Mouse (Mus musculus): ENCODE data around the gene Cdc26. TPM values are rescaled to one million over a fixed set of nuclear protein-coding genes. Genes with fewer than 3 reads are reported as not detected.

Cdc26 gene
- total and polyA plus RNA-seq, 3 experiments: 78.2 to 258 (median 125) TPM

GRCm38 (mm10) chr4:62437871-62438270 lies 29.4 kb upstream of the Cdc26 start:
- Histone ChIP-seq H3K36me3 (replicated peaks in 1 of 2; ENCODE audit: control insufficient read depth in 1 of 2, insufficient read depth in 1 of 2, low read length in 1 of 2) (no peaks in the 10 kb centered on the region), H3K9me3 (replicated peaks; ENCODE audit: low read length) (peaks cover 2% of the 10 kb centered on the region), H3K27me3 (replicated peaks) (no peaks in the 10 kb centered on the region), H3K4me2 (ENCODE audit: insufficient read depth, low read depth, poor library complexity, severe bottlenecking) (no peak overlapping the region), H3K79me2 (replicated peaks; ENCODE audit: control insufficient read depth, extremely low read depth, insufficient read depth, poor library complexity, severe bottlenecking) (no peaks in the 10 kb centered on the region), H3K27ac (ENCODE audit: insufficient read depth, low read depth) (no peak overlapping the region), H3K4me1 (ENCODE audit: control insufficient read depth in 1 of 2, insufficient read depth in 2 of 2) (peaks cover 0 to 30% of the 10 kb centered on the region in 2 experiments; a peak in 3 of 4 replicates), H3K9ac (ENCODE audit: insufficient read depth, low read depth) (no peak overlapping the region), H3K4me3 (replicated peaks in 1 of 3; ENCODE audit: low read depth in 2 of 3, low read length in 2 of 3, poor library complexity in 1 of 3) (no peak overlapping the region)
- dilution Hi-C loops (cut with MboI; ENCODE audit: extremely low pct_ligation_motif_present, extremely low pct_unique_long_range_greater_than_20kb, low sequenced_read_pairs) (no loop called here), in situ Hi-C loops (cut with MboI; ENCODE audit: low pct_ligation_motif_present, low pct_unique_long_range_greater_than_20kb, low sequenced_read_pairs) (no loop called here)
- DNase-seq (ENCODE audit: extremely low read depth): no peak
- TF ChIP-seq NELFE (IDR thresholded peaks at IDR 0.05; ENCODE audit: low read depth, low read length): no peak
- no peak for TF ChIP-seq ZC3H11A (IDR thresholded peaks at IDR 0.05; ENCODE audit: low read depth, low read length)
- no peak for TF ChIP-seq GABPA (IDR thresholded peaks at IDR 0.05; ENCODE audit: insufficient replicate concordance, low read depth, low read length)
- TF ChIP-seq EP300 (IDR thresholded peaks at IDR 0.05; ENCODE audit: low read length): no peak
- no peak for TF ChIP-seq POLR2AphosphoS2 (IDR thresholded peaks at IDR 0.05; ENCODE audit: low read depth, low read length)
- no peak for TF ChIP-seq POLR2A (IDR thresholded peaks at IDR 0.05; ENCODE audit: low read depth, low read length)
- TF ChIP-seq RAD21 (IDR thresholded peaks at IDR 0.05; ENCODE audit: low read depth, low read length): no peak
- no peak for TF ChIP-seq E2F4 (IDR thresholded peaks at IDR 0.05; ENCODE audit: insufficient replicate concordance, low read depth, low read length)
- TF ChIP-seq JUND (conservative IDR thresholded peaks at IDR 0.05; ENCODE audit: low read depth, low read length): no peak
- no peak for TF ChIP-seq CHD1 (IDR thresholded peaks at IDR 0.05; ENCODE audit: low read depth, low read length)
- no peak for TF ChIP-seq MAZ (IDR thresholded peaks at IDR 0.05; ENCODE audit: low read depth, low read length)
- no peak for TF ChIP-seq SIN3A (IDR thresholded peaks at IDR 0.05; ENCODE audit: low read length)
- no peak for TF ChIP-seq BHLHE40 (IDR thresholded peaks at IDR 0.05; ENCODE audit: low read depth, low read length)
- TF ChIP-seq UBTF (IDR thresholded peaks at IDR 0.05; ENCODE audit: low read depth, low read length): no peak
- TF ChIP-seq PAX5 (IDR thresholded peaks at IDR 0.05; ENCODE audit: low read length): no peak
- TF ChIP-seq TBP (conservative IDR thresholded peaks at IDR 0.05; ENCODE audit: low read depth, low read length): no peak
- TF ChIP-seq RCOR1 (conservative IDR thresholded peaks at IDR 0.05; ENCODE audit: low read depth, low read length): no peak
- TF ChIP-seq SMC3 (IDR thresholded peaks at IDR 0.05; ENCODE audit: low read depth, low read length): no peak
- no peak for TF ChIP-seq USF1 (IDR thresholded peaks at IDR 0.05; ENCODE audit: low read depth, low read length)
- no peak for TF ChIP-seq HCFC1 (IDR thresholded peaks at IDR 0.05; ENCODE audit: low read depth, low read length)

DNA sequence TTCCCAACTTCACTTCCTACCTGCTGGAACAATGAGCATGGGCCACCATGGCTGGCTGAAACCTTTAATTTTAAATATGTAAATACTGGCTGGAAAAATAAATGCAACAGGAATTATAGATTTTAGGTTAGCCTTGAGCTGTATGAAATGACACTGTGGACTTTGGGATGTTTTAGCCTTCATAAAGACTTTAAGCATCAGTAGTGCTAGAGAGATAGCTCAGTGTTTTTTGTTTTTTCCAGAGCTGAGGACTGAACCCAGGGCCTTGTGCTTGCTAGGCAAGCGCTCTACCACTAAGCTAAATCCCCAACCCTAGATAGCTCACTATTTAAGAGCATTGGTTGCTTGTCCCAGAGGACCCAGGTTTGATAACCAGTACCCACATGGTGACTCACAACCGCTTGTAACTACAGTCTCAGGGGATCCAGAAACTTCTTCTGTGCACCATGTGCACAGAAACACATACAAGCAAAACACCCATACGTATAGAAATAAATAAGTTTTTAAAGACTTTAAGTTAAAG lies 28.9 kb upstream of the Cdc26 start:
- H3K4me3 ChIP-seq (replicated peaks in 1 of 3; ENCODE audit: low read depth in 2 of 3, low read length in 2 of 3, poor library complexity in 1 of 3): no peak overlapping the region
- no peaks in the 10 kb centered on the region for H3K27me3 ChIP-seq (replicated peaks)
- no peaks in the 10 kb centered on the region for H3K36me3 ChIP-seq (replicated peaks in 1 of 2; ENCODE audit: control insufficient read depth in 1 of 2, insufficient read depth in 1 of 2, low read length in 1 of 2)
- H3K27ac ChIP-seq (ENCODE audit: insufficient read depth, low read depth): no peak overlapping the region
- TF ChIP-seq TBP (conservative IDR thresholded peaks at IDR 0.05; ENCODE audit: low read depth, low read length) (peak; percentile 99), ETS1 (conservative IDR thresholded peaks at IDR 0.05; ENCODE audit: low read depth, low read length) (no peak), ZMIZ1 (IDR thresholded peaks at IDR 0.05; ENCODE audit: low read depth, low read length) (no peak), ELF1 (IDR thresholded peaks at IDR 0.05; ENCODE audit: low read depth, low read length) (peak; percentile 80), NELFE (IDR thresholded peaks at IDR 0.05; ENCODE audit: low read depth, low read length) (no peak), MAFK (IDR thresholded peaks at IDR 0.05; ENCODE audit: insufficient replicate concordance, low read length) (peak; percentile 70; the same call in 1 of the 2 replicates)
- no peak overlapping the region for H3K9ac ChIP-seq (ENCODE audit: insufficient read depth, low read depth)
- DNase-seq (ENCODE audit: extremely low read depth): peak; percentile 74
- dilution Hi-C loops (cut with MboI; ENCODE audit: extremely low pct_ligation_motif_present, extremely low pct_unique_long_range_greater_than_20kb, low sequenced_read_pairs): no loop called here
- no peaks in the 10 kb centered on the region for H3K79me2 ChIP-seq (replicated peaks; ENCODE audit: control insufficient read depth, extremely low read depth, insufficient read depth, poor library complexity, severe bottlenecking)
- H3K4me1 ChIP-seq (ENCODE audit: control insufficient read depth in 1 of 2, insufficient read depth in 2 of 2): peaks cover 0 to 30% of the 10 kb centered on the region in 2 experiments; a peak in 3 of 4 replicates
- H3K4me2 ChIP-seq (ENCODE audit: insufficient read depth, low read depth, poor library complexity, severe bottlenecking): no peak overlapping the region
- in situ Hi-C loops (cut with MboI; ENCODE audit: low pct_ligation_motif_present, low pct_unique_long_range_greater_than_20kb, low sequenced_read_pairs): no loop called here
- H3K9me3 ChIP-seq (replicated peaks; ENCODE audit: low read length): peaks cover under 1% of the 10 kb centered on the region
